Mouse (Mus musculus) bone marrow, adult 2 months (tissue): ENCODE results near the gene Fcrlb. TPM values are rescaled to one million over a fixed set of nuclear protein-coding genes. Genes with fewer than 3 reads are reported as not detected.

Source experiments
- H3K27ac ChIP-seq: fragments of 200-500 bp; 2 replicates; pipeline ENCODE4 v1.5.1; 2012; ENCODE audit warnings: low read depth, mild to moderate bottlenecking, control low read depth, inconsistent platforms, low read length; ENCODE audit not compliant: control insufficient read depth, poor library complexity, insufficient read depth
- H3K4me1 ChIP-seq: fragments of 200-500 bp; 2 replicates; pipeline ENCODE4 v1.6.1; 2011; ENCODE audit warnings: low read length; ENCODE audit not compliant: control insufficient read depth, insufficient read depth
- H3K4me3 ChIP-seq: fragments of 200-500 bp; replicated peaks from 2 replicates; pipeline ENCODE3; 2011; ENCODE audit warnings: mild to moderate bottlenecking, low read depth, low read length, control low read depth; ENCODE audit not compliant: control insufficient read depth
- CTCF ChIP-seq: fragments of 200-500 bp; IDR thresholded peaks from 2 replicates; pipeline ENCODE4 v1.5.1; 2011; ENCODE audit warnings: low read length, control low read depth; ENCODE audit not compliant: control insufficient read depth, insufficient read depth
- POLR2A ChIP-seq: fragments of 200-500 bp; IDR thresholded peaks from 2 replicates; pipeline ENCODE4 v1.6.1; 2011; ENCODE audit warnings: low read depth, mild to moderate bottlenecking, control low read depth, low read length, borderline replicate concordance; ENCODE audit not compliant: control insufficient read depth
- WGBS: fragments of 180-500 bp; shearing (Covaris S2); methylation state at CpG from one replicate; pipeline ENCODE4 v1.1.7; 2018; 5-methylcytosine and 5-hydroxymethylcytosine counted together
- polyA plus RNA-seq: library from polyadenylated mRNA; stranded (reverse); fragments of >200 nt; gene quantifications from 2 replicates; pipeline ENCODE4 v1.2.4, GENCODE M21; 2011; ENCODE audit warnings: low replicate concordance; ENCODE audit not compliant: missing spikeins, insufficient read depth, insufficient read length

Fcrlb gene
- polyA plus RNA-seq, 1 experiment, result not detected

- WGBS, result 48% methylated on average over 13 of the region's 13 CpGs
- Histone ChIP-seq H3K4me1 (peaks cover 6% of the 10 kb centered on the region), H3K27ac (no peak overlapping the region), H3K4me3 (no peak overlapping the region)
- no peak for TF ChIP-seq CTCF
- no peak for TF ChIP-seq POLR2A
Measured at GRCm38 (mm10) chr1:170861671-170862434, 50.9 kb downstream of the Fcrlb start.

- no peak overlapping the region for H3K4me3 ChIP-seq
- TF ChIP-seq CTCF (no peak), POLR2A (no peak)
- peaks cover 4% of the 10 kb centered on the region; the same call in 1 of the 2 replicates for H3K4me1 ChIP-seq
- H3K27ac ChIP-seq, result no peak overlapping the region
- 79% methylated on average over 2 of the region's 2 CpGs for WGBS
Measured at GRCm38 (mm10) chr1:170858872-170859271, 53.9 kb downstream of the Fcrlb start.

- Histone ChIP-seq H3K4me3 (no peak overlapping the region), H3K4me1 (peaks cover 1% of the 10 kb centered on the region; the same call in 1 of the 2 replicates), H3K27ac (no peak overlapping the region)
- WGBS, result 77% methylated on average over 2 of the region's 2 CpGs
- TF ChIP-seq POLR2A, result no peak
- no peak for TF ChIP-seq CTCF
Measured at GRCm38 (mm10) chr1:170857369-170857768, 55.4 kb downstream of the Fcrlb start.

Other genes starting within 250 kb of the Fcrlb start
- 3.8 and 7.7 TPM in 2 replicates for gene Atf6, start 45.2 kb downstream of the Fcrlb start, polyA plus RNA-seq
- 2.4 and 4.4 TPM in 2 replicates for gene Gm26620, start 27.9 kb downstream of the Fcrlb start, polyA plus RNA-seq
- gene Dusp12, start 27.4 kb downstream of the Fcrlb start, polyA plus RNA-seq, result 7.5 and 18.2 TPM in 2 replicates
- 18.2 and 44.1 TPM in 2 replicates for gene Fcrla, start 14.6 kb upstream of the Fcrlb start, polyA plus RNA-seq
- gene Fcgr2b, start 63.6 kb upstream of the Fcrlb start, polyA plus RNA-seq, result 23.0 and 75.4 TPM in 2 replicates
- gene Fcgr4, start 106.0 kb upstream of the Fcrlb start, polyA plus RNA-seq, result 10.4 and 24.3 TPM in 2 replicates
- gene Fcgr3, start 152.0 kb upstream of the Fcrlb start, polyA plus RNA-seq, result 18.2 and 56.7 TPM in 2 replicates
- gene Cfap126, start 201.0 kb upstream of the Fcrlb start, polyA plus RNA-seq, result not detected in 2 replicates
- gene Sdhc, start 237.7 kb upstream of the Fcrlb start, polyA plus RNA-seq, result 63.6 and 72.1 TPM in 2 replicates
- gene Mpz, start 237.8 kb upstream of the Fcrlb start, polyA plus RNA-seq, result not detected in 2 replicates